Mouse (Mus musculus): ENCODE measurements at regions not wholly inside any gene's neighbourhood (a gene's known extent, or its start where the extent isn't known, plus 50 kb on each side); places are given as distances from the start of the nearest gene placed in this dataset.

- H3K4me3 ChIP-seq (ENCODE audit: low read depth, low read length) = no peak overlapping the region
Measured at GRCm38 (mm10) chr17:64529296-64529994, 71.1 kb upstream of the Man2a1 start.

GRCm38 (mm10) chr17:64531150-64531549 is 69.4 kb upstream of the Man2a1 start:
- WGBS = 87% methylated on average over 7 of the region's 7 CpGs
- no peak for TF ChIP-seq CTCF (IDR thresholded peaks at IDR 0.05; ENCODE audit: low read depth)
- no peak for TF ChIP-seq EP300 (optimal IDR thresholded peaks at IDR 0.05)

More at GRCm38 (mm10) chr17:64529296-64529994, 71.1 kb upstream of the Man2a1 start:
- no peaks in the 10 kb centered on the region for H3K36me3 ChIP-seq (ENCODE audit: control insufficient read depth, insufficient read depth, low read length)
- H3K9ac ChIP-seq (ENCODE audit: low read length) = no peak overlapping the region
- H3K4me1 ChIP-seq (replicated peaks; ENCODE audit: control insufficient read depth, insufficient read depth) = no peaks in the 10 kb centered on the region
- ATAC-seq (ENCODE audit: low FRiP score, low TSS enrichment) (0 out of 2 replicates have a peak, but pooled peaks have one; percentile 29), DNase-seq (ENCODE audit: low spot score) (peak; percentile 50)
- 71% methylated on average over 14 of the region's 14 CpGs for WGBS
- H3K27me3 ChIP-seq (ENCODE audit: control insufficient read depth, insufficient read depth, low read length) = no peaks in the 10 kb centered on the region
- H3K9me3 ChIP-seq (ENCODE audit: control insufficient read depth, low read length) = no peaks in the 10 kb centered on the region
- no peak overlapping the region for H3K27ac ChIP-seq (replicated peaks)
- no peak overlapping the region for H3K4me2 ChIP-seq (replicated peaks; ENCODE audit: low read depth)
- no peak for TF ChIP-seq EP300 (optimal IDR thresholded peaks at IDR 0.05)
- peak; percentile 62 for TF ChIP-seq CTCF (IDR thresholded peaks at IDR 0.05; ENCODE audit: low read depth)

GRCm38 (mm10) chr17:64534323-64534722 is 66.2 kb upstream of the Man2a1 start:
- no peak overlapping the region for H3K4me2 ChIP-seq (replicated peaks; ENCODE audit: low read depth)
- WGBS = 79% methylated on average over 4 of the region's 4 CpGs
- TF ChIP-seq CTCF (IDR thresholded peaks at IDR 0.05; ENCODE audit: low read depth) (no peak), EP300 (optimal IDR thresholded peaks at IDR 0.05) (no peak)
- no peaks in the 10 kb centered on the region for H3K27me3 ChIP-seq (ENCODE audit: control insufficient read depth, insufficient read depth, low read length)
- no peak for ATAC-seq (ENCODE audit: low FRiP score, low TSS enrichment)
- H3K27ac ChIP-seq (replicated peaks) = no peak overlapping the region
- no peaks in the 10 kb centered on the region for H3K36me3 ChIP-seq (ENCODE audit: control insufficient read depth, insufficient read depth, low read length)
- H3K9me3 ChIP-seq (ENCODE audit: control insufficient read depth, low read length) = no peaks in the 10 kb centered on the region
- no peak for DNase-seq (ENCODE audit: low spot score)
- no peak overlapping the region for H3K4me3 ChIP-seq (ENCODE audit: low read depth, low read length)
- no peak overlapping the region for H3K9ac ChIP-seq (ENCODE audit: low read length)
- H3K4me1 ChIP-seq (replicated peaks; ENCODE audit: control insufficient read depth, insufficient read depth) = peaks cover 3% of the 10 kb centered on the region; the same call in 1 of the 2 replicates

More at GRCm38 (mm10) chr17:64531150-64531549, 69.4 kb upstream of the Man2a1 start:
- Histone ChIP-seq H3K27me3 (ENCODE audit: control insufficient read depth, insufficient read depth, low read length) (no peaks in the 10 kb centered on the region), H3K36me3 (ENCODE audit: control insufficient read depth, insufficient read depth, low read length) (no peaks in the 10 kb centered on the region), H3K9me3 (ENCODE audit: control insufficient read depth, low read length) (no peaks in the 10 kb centered on the region), H3K4me1 (replicated peaks; ENCODE audit: control insufficient read depth, insufficient read depth) (no peaks in the 10 kb centered on the region), H3K9ac (ENCODE audit: low read length) (no peak overlapping the region), H3K4me3 (ENCODE audit: low read depth, low read length) (no peak overlapping the region), H3K4me2 (replicated peaks; ENCODE audit: low read depth) (no peak overlapping the region), H3K27ac (replicated peaks) (no peak overlapping the region)
- ATAC-seq (ENCODE audit: low FRiP score, low TSS enrichment) (no peak), DNase-seq (ENCODE audit: low spot score) (no peak)

GRCm38 (mm10) chr17:64538520-64538953 is 62.0 kb upstream of the Man2a1 start:
- ATAC-seq (ENCODE audit: low FRiP score, low TSS enrichment) = peak; percentile 38; the same call in 1 of the 2 replicates
- no peaks in the 10 kb centered on the region for H3K9me3 ChIP-seq (ENCODE audit: control insufficient read depth, low read length)
- no peaks in the 10 kb centered on the region for H3K27me3 ChIP-seq (ENCODE audit: control insufficient read depth, insufficient read depth, low read length)
- WGBS = 6% methylated on average over 10 of the region's 10 CpGs
- DNase-seq (ENCODE audit: low spot score) = peak; percentile 40
- H3K27ac ChIP-seq (replicated peaks) = no peak overlapping the region
- peak overlapping the region; percentile 21; the same call in 1 of the 2 replicates for H3K4me2 ChIP-seq (replicated peaks; ENCODE audit: low read depth)
- TF ChIP-seq CTCF (IDR thresholded peaks at IDR 0.05; ENCODE audit: low read depth) (no peak), EP300 (optimal IDR thresholded peaks at IDR 0.05) (no peak)
- no peak overlapping the region for H3K9ac ChIP-seq (ENCODE audit: low read length)
- H3K36me3 ChIP-seq (ENCODE audit: control insufficient read depth, insufficient read depth, low read length) = no peaks in the 10 kb centered on the region
- H3K4me1 ChIP-seq (replicated peaks; ENCODE audit: control insufficient read depth, insufficient read depth) = peaks cover 3% of the 10 kb centered on the region; the same call in 1 of the 2 replicates
- no peak overlapping the region for H3K4me3 ChIP-seq (ENCODE audit: low read depth, low read length)

- H3K4me3 ChIP-seq (ENCODE audit: low read depth, low read length) = no peak overlapping the region
- ATAC-seq (ENCODE audit: low FRiP score, low TSS enrichment) = no peak
- H3K27ac ChIP-seq (replicated peaks) = no peak overlapping the region
- H3K9ac ChIP-seq (ENCODE audit: low read length) = no peak overlapping the region
- TF ChIP-seq EP300 (optimal IDR thresholded peaks at IDR 0.05) (no peak), CTCF (IDR thresholded peaks at IDR 0.05; ENCODE audit: low read depth) (no peak)
- no peak for DNase-seq (ENCODE audit: low spot score)
- H3K4me1 ChIP-seq (replicated peaks; ENCODE audit: control insufficient read depth, insufficient read depth) = peaks cover 3% of the 10 kb centered on the region; the same call in 1 of the 2 replicates
- H3K36me3 ChIP-seq (ENCODE audit: control insufficient read depth, insufficient read depth, low read length) = no peaks in the 10 kb centered on the region
- WGBS = 74% methylated on average over 8 of the region's 8 CpGs
- H3K9me3 ChIP-seq (ENCODE audit: control insufficient read depth, low read length) = no peaks in the 10 kb centered on the region
- H3K27me3 ChIP-seq (ENCODE audit: control insufficient read depth, insufficient read depth, low read length) = no peaks in the 10 kb centered on the region
- no peak overlapping the region for H3K4me2 ChIP-seq (replicated peaks; ENCODE audit: low read depth)
Measured at GRCm38 (mm10) chr17:64540411-64540810, 60.1 kb upstream of the Man2a1 start.

GRCm38 (mm10) chr17:64548536-64548935 is 52.0 kb upstream of the Man2a1 start:
- ATAC-seq (ENCODE audit: low FRiP score, low TSS enrichment) = no peak
- no peak for DNase-seq (ENCODE audit: low spot score)
- 53% methylated on average over 7 of the region's 7 CpGs for WGBS
- Histone ChIP-seq H3K4me2 (replicated peaks; ENCODE audit: low read depth) (no peak overlapping the region), H3K27me3 (ENCODE audit: control insufficient read depth, insufficient read depth, low read length) (no peaks in the 10 kb centered on the region), H3K4me3 (ENCODE audit: low read depth, low read length) (no peak overlapping the region), H3K9ac (ENCODE audit: low read length) (no peak overlapping the region), H3K9me3 (ENCODE audit: control insufficient read depth, low read length) (no peaks in the 10 kb centered on the region), H3K36me3 (ENCODE audit: control insufficient read depth, insufficient read depth, low read length) (no peaks in the 10 kb centered on the region), H3K27ac (replicated peaks) (no peak overlapping the region), H3K4me1 (replicated peaks; ENCODE audit: control insufficient read depth, insufficient read depth) (no peaks in the 10 kb centered on the region)
- TF ChIP-seq CTCF (IDR thresholded peaks at IDR 0.05; ENCODE audit: low read depth) = no peak
